Mouse (Mus musculus) left cerebral cortex, postnatal 25 days (tissue): ENCODE results near the gene Cfap43. TPM values are rescaled to one million over a fixed set of nuclear protein-coding genes. Genes with fewer than 3 reads are reported as not detected.

ENCODE experiments used
- DNase-seq, 2 experiments: peaks; one replicate each; pipeline ENCODE4 v3.0.0; 2022; ENCODE audit warnings: low spot score in 2 of 2, mixed read lengths in 1 of 2
- intact Hi-C: fragments of 180-260 bp; cut with DNase I; formaldehyde crosslinking; loops from one replicate; pipeline ENCODE4 v1.15.1; 2025
- total RNA-seq, 2 experiments: library from RNA; stranded (reverse); gene quantifications; 2 replicates each; pipeline ENCODE4 v1.2.3; 2021

The Cfap43 gene
- total RNA-seq, 2 experiments from 2014 or later: 0.16 to 0.64 TPM

DNA sequence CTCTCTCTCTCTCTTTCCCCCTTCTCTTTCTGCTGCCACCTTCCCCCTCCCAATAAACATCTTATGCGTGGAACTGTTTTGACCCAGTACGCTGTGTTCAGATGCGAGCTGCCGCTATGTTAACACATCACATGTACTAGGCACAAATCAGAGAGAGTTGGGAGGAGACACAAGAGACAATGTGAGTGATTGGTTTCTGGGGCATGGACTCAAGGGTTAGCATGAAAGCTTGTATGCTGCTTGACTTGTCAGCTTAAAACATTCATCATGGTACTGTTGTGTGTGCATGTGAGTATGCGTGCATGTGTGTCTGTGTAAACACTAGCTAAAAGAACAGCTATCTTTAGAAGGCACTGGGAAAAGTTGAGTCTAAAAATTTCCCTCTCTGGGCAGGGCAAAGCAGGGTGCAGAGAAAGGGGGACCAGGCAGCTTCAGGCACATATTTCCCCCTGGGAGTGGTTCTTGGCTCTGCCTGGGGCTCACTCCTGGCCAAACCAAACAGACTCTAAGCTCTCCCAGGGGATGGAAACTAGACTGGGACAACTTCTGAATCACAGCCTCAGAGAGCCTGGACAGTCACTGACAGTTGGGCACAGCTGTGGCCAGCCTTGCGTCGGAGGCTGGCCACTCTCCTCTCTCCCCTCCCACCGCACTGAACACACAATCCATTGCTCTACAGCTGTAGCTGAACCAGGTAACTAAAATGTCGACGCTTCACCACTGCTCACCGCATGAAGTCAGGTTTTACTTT is 27.4 kb downstream of the Cfap43 start:
- no peak for DNase-seq
- intact Hi-C loops: loop anchor here (10.0 kb wide), 1 partner anchor 293 kb away; no protein-coding TSS in a partner anchor

- DNase-seq: no peak
- intact Hi-C loops: loop anchor here (10.0 kb wide), 1 partner anchor 294 kb away; no protein-coding TSS in a partner anchor
These were observed 28.5 kb downstream of the Cfap43 start for GRCm38 (mm10) chr19:47890489-47891130.

GRCm38 (mm10) chr19:47888037-47888436 is 31.1 kb downstream of the Cfap43 start:
- intact Hi-C loops: loop anchor here (10.0 kb wide), 1 partner anchor 1377 kb away; no protein-coding TSS in a partner anchor
- no peak for DNase-seq

DNA sequence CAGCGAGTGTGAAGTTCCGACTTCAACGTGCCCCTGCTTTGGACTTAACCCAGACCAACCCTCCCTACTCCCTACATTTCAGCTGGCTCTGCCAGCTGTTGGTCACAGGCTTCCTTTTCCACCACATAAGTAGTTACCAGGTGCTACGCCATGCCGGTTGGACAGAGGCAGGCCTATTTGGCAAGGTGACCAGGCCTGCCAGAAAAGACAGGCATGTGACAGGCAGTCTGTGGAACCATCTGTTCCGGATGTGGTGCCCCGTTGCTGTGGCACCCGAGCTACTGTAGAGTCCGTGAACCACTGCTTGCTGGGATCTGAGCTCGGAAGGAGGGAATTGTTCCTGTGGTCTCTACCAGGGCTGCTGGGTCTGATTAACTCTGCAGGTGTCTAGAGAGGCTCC is 31.7 kb downstream of the Cfap43 start:
- DNase-seq: peak in 1 of 2 experiments; percentile 13

DNA sequence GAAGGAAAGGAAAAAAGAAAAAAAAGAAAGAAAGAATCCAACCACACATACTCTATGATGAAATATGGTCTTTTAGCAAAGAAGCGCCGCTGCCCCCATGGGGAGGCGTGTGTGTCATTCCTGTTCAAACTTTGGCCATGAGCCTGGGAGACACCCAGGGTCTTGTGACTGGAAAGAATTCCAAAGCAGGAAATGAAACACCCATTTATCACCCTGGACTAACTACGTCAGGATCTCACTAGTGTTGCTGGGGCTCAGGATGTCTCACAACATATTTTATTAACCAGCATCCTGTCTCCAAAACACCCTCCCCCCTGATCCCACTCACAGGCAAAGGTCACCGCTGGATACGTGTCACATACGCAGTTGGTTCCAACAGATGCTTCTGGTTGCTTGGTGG is 32.5 kb downstream of the Cfap43 start:
- DNase-seq: no peak
- intact Hi-C loops: loop anchor here (10.0 kb wide), 1 partner anchor 1378 kb away; no protein-coding TSS in a partner anchor

More for the DNA sequence above, 31.7 kb downstream of the Cfap43 start:
- intact Hi-C loops: loop anchor here (10.0 kb wide), 1 partner anchor 1377 kb away; no protein-coding TSS in a partner anchor

- intact Hi-C loops: loop anchor here (10.0 kb wide), 1 partner anchor 1379 kb away; no protein-coding TSS in a partner anchor
- DNase-seq: no peak
These were observed 33.2 kb downstream of the Cfap43 start for GRCm38 (mm10) chr19:47885886-47886285.

- intact Hi-C loops: loop anchor here (10.0 kb wide), 1 partner anchor 1380 kb away; no protein-coding TSS in a partner anchor
- no peak for DNase-seq
These were observed 33.8 kb downstream of the Cfap43 start for GRCm38 (mm10) chr19:47885191-47885743.

DNA sequence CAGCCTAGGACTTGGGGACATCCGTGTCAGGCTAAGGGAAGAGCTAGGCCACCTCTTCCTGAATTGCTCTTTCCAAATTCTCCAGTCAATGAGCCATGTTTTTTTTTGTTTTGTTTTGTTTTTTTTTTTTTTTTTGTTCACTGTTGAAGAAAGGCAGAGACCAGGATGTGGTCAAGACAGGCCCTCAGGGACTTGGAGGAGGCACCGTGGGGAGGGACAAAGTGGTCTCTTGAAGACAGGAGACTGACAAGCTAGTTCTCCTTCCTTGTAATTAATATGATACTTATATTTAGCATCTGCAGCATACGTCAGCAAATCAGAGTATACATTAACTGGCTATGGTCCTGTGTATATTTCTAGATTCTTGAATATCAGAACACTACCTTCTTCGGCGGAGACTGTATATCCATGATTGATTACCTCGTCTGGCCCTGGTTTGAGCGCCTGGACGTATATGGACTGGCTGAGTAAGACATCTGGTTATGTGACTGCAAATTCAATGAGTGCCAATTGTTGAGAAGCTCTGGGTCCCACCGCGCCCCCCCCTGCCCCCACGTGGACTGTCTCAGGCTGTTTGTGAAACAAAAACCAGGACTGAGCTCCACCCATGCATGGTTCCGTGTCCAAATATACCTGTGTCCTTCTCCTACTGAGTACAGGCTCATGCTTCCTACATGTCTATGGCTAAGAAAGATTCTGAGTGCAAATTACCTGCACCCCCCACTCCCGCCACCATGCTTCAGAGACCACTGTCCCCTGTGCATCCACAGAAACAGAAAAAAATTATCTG is 34.6 kb downstream of the Cfap43 start:
- no peak for DNase-seq
- intact Hi-C loops: loop anchor here (10.0 kb wide), 1 partner anchor 1380 kb away; no protein-coding TSS in a partner anchor

DNA sequence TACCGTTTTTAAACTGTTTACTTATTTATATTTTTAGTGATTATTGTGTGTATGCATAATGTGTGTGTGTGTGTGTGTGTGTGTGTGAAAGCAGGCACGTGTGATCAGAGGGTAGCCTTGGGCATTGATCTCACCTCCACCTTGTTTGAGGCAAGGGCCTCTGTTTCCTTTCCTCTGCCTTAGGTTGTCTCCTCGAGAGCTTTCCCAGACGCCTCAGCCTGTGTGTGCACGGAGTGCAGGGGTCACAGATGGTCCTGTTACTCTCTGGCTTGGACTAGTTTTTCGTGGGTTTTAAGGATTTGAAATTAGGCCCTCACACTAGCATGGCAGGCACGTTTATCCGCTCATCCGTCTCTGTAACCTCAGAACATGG is 36.2 kb downstream of the Cfap43 start:
- DNase-seq: no peak
- intact Hi-C loops: loop anchor here (1.0 to 10.0 kb wide), 2 partner anchors 49 to 1382 kb away; no protein-coding TSS in a partner anchor

GRCm38 (mm10) chr19:47882151-47882881 is 36.8 kb downstream of the Cfap43 start:
- peak; percentile 73 to 76 for DNase-seq
- intact Hi-C loops: loop anchor here (1.0 to 10.0 kb wide), 2 partner anchors 50 to 1382 kb away; no protein-coding TSS in a partner anchor

GRCm38 (mm10) chr19:47881538-47881937 is 37.5 kb downstream of the Cfap43 start:
- DNase-seq: no peak
- intact Hi-C loops: loop anchor here (10.0 kb wide), 1 partner anchor 1383 kb away; no protein-coding TSS in a partner anchor

DNA sequence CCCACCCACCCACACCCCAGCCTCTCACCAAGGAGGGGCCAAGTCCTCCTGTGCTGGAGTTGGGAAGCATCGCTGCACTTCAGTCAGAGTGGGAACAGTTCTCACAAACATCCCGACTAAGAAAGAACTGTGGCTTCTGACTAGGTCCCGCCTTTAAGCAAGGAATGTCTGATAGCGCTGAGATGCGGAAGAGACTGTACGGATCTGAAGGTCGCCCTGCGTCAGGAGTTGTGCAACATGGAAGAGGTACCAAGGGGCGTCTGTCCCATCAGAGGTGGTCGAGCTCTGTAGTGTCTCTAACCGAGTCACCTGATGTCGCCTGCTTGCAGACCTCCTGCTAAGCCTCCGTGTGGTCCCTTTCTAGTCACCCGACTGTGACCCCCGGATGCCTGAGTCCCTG is 42.8 kb downstream of the Cfap43 start:
- DNase-seq: no peak
- intact Hi-C loops: no loop called here

GRCm38 (mm10) chr19:47871515-47871914 is 47.6 kb downstream of the Cfap43 start:
- intact Hi-C loops: no loop called here
- no peak for DNase-seq

DNA sequence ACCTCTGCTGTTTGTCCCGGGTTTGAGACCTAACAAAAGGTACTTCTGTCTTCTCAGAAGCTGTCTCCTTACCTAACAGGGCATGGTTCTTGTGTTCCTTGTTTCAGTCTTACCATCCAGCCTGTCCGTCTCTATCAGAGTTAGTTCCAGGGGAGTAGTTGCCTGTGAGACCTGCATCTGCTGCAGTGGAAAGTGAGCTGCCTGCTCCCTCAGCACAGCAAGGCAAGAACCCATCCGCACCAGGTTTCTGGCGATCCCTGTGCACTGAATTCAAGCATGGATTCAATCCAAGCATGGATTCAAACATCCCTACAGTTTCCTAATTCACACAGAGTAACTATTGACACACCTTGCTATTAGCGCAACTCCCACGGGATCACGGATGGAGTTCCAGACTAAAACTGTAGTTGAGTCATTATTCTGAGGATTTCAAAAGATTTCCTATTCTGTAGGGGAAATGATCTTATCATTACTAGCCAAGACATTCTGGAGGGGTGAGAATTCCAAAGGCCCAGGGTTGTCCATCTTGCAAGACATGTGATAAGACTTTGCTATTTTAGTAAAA is 48.9 kb downstream of the Cfap43 start:
- intact Hi-C loops: no loop called here
- no peak for DNase-seq

- intact Hi-C loops: no loop called here
- DNase-seq: no peak
These were observed 49.6 kb downstream of the Cfap43 start for GRCm38 (mm10) chr19:47869516-47869915.

DNA sequence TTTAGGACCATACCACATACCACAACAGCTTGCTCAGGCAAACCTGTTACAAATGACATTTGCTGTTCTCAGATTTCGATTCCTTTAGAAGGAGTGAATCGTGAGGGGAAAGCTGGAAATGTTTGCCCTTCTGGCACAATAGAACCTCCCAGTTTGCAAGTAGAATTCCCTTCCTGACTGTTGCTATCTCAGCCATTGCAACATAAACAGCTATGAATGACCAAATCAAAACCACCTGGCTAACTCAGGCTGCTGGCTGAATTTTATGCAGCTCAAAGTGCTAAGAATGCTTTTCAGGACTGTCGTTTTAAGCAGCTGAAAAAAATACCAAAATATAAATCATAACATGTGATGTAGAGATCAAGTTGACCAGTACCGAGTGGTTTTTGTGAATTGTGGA is 50.1 kb downstream of the Cfap43 start:
- DNase-seq: no peak
- intact Hi-C loops: no loop called here

- no peak for DNase-seq
- intact Hi-C loops: no loop called here
These were observed 51.4 kb downstream of the Cfap43 start for GRCm38 (mm10) chr19:47867628-47868175.

- peak; percentile 94 to 98 for DNase-seq
- intact Hi-C loops: no loop called here
These were observed 53.6 kb downstream of the Cfap43 start, which contains the start of gene Gsto2 for GRCm38 (mm10) chr19:47865353-47865947. TSS of gene Gsto2 (plus strand) at chr19:47865534.
